Mouse (Mus musculus) monocyte, adult 2 months (primary cell): ENCODE measurements around the gene Smad3.

Experiments used
- DNase-seq, 2 experiments: peaks; one replicate each; pipeline ENCODE4 v3.0.0; 2022; ENCODE audit warnings: low spot score in 2 of 2, low read depth in 1 of 2

The Smad3 gene

GRCm38 (mm10) chr9:63602043-63602939 lies 155.5 kb downstream of the Smad3 start, which contains the start of the genes Iqch and Aagab:
Gene Iqch, minus strand, starts transcription at chr9:63602493.
Gene Aagab, plus strand, starts transcription at chr9:63602660.
- DNase-seq: peak; percentile 94 to 96
